Mouse (Mus musculus) kidney, postnatal 0 days (tissue): ENCODE results near the gene Ttll3. TPM values are rescaled to one million over a fixed set of nuclear protein-coding genes. Genes with fewer than 3 reads are reported as not detected.
A peak's percentile ranks its signal among the peaks of the same experiment; 100 is the strongest.

Experiments
- ATAC-seq: fragments of 200-750 bp; cut with Nextera tagmentation; replicated peaks from 2 replicates; pipeline ENCODE4 v1.8.0; 2017; ENCODE audit warnings: low read depth, moderate number of reproducible peaks, moderate TSS enrichment, moderate library complexity; ENCODE audit not compliant: low FRiP score
- DNase-seq: peaks from one replicate; pipeline ENCODE4 v3.0.0-alpha.2; 2016; ENCODE audit warnings: low spot score
- H3K27ac ChIP-seq: fragments of 300-500 bp; sonication (generic); 2 replicates; pipeline ENCODE4 v1.5.1; 2014; ENCODE audit warnings: mild to moderate bottlenecking
- H3K27me3 ChIP-seq: fragments of 300-500 bp; sonication (generic); 2 replicates; pipeline ENCODE4 v1.6.1; 2014; ENCODE audit warnings: low read length, mixed read lengths; ENCODE audit not compliant: insufficient read depth
- H3K36me3 ChIP-seq: fragments of 300-500 bp; sonication (generic); 2 replicates; pipeline ENCODE4 v1.6.1; 2014; ENCODE audit warnings: low read length, mixed read lengths; ENCODE audit not compliant: insufficient read depth
- H3K4me1 ChIP-seq: fragments of 300-500 bp; sonication (generic); replicated peaks from 2 replicates; pipeline ENCODE4 v1.6.1; 2014; ENCODE audit warnings: antibody characterized with exemption, low read length, mixed read lengths; ENCODE audit not compliant: insufficient read depth
- H3K4me2 ChIP-seq: fragments of 300-500 bp; sonication (generic); 2 replicates; pipeline ENCODE4 v1.6.1; 2014; ENCODE audit warnings: mild to moderate bottlenecking, low read length, moderate library complexity, mixed read lengths
- H3K4me3 ChIP-seq: fragments of 300-500 bp; sonication (generic); replicated peaks from 2 replicates; pipeline ENCODE4 v1.5.1; 2014; ENCODE audit warnings: low read depth, low read length
- H3K9ac ChIP-seq: fragments of 300-500 bp; sonication (generic); 2 replicates; pipeline ENCODE4 v1.6.1; 2014; ENCODE audit warnings: low read depth, low read length
- H3K9me3 ChIP-seq: fragments of 300-500 bp; sonication (generic); replicated peaks from 2 replicates; pipeline ENCODE4 v1.6.1; 2016; ENCODE audit warnings: low read length, inconsistent platforms, mixed read lengths
- CTCF ChIP-seq: IDR thresholded peaks from 2 replicates; pipeline ENCODE4 v1.5.1; 2016; ENCODE audit warnings: antibody characterized with exemption, low read depth, mild to moderate bottlenecking, moderate library complexity
- whole genome bisulfite sequencing: fragments of 180-500 bp; shearing (Covaris S2); extraction: QIAGEN DNeasy Blood & Tissue Kit; methylation state at CpG from one replicate; pipeline ENCODE4 v1.1.7; 2014; 5-methylcytosine and 5-hydroxymethylcytosine counted together
- polyA plus RNA-seq: library from polyadenylated mRNA; unstranded; fragments of >200 nt; fragmentation: Nextera tagmentation; extraction: Ambion mirVana; gene quantifications from 2 replicates; pipeline ENCODE4 v1.2.1, GENCODE M21; 2015

Gene Ttll3
- polyA plus RNA-seq, 1 experiment from 2014 or later, result 1.5 TPM

GRCm38 (mm10) chr6:113424187-113424586, 35.1 kb downstream of the Ttll3 start:
- 81% methylated on average over 7 of the region's 7 CpGs for WGBS
- Histone ChIP-seq H3K4me3 (no peak overlapping the region), H3K4me2 (no peak overlapping the region), H3K27ac (no peak overlapping the region), H3K9ac (no peak overlapping the region), H3K27me3 (no peaks in the 10 kb centered on the region), H3K36me3 (no peaks in the 10 kb centered on the region), H3K4me1 (no peaks in the 10 kb centered on the region), H3K9me3 (no peaks in the 10 kb centered on the region)
- no peak for DNase-seq
- no peak for TF ChIP-seq CTCF
- ATAC-seq, result no peak

DNA sequence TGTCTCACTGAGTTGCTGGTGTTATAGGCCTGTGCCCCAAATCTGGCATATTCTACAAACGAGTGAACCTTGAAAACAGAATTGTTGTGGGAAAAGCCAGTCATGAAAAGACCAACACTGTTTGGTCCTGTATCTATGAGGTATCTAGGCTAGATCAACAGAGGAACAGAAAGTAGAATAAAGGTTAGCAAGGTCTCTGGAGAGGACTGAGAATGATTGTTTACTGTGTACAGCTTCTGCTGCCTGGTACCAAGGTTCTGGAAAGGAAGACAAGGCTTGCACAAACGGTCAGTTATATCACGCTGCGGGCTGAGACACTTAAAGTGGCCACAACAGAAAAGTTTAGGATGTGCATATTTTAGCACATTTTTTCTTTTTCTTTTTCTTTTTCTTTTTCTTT, 37.6 kb downstream of the Ttll3 start:
- no peak overlapping the region for H3K9ac ChIP-seq
- 92% methylated on average over 4 of the region's 4 CpGs for WGBS
- ATAC-seq, result no peak
- no peak for DNase-seq
- no peaks in the 10 kb centered on the region for H3K4me1 ChIP-seq
- H3K4me3 ChIP-seq, result no peak overlapping the region
- no peaks in the 10 kb centered on the region for H3K9me3 ChIP-seq
- H3K36me3 ChIP-seq, result no peaks in the 10 kb centered on the region
- H3K4me2 ChIP-seq, result no peak overlapping the region
- no peak for TF ChIP-seq CTCF
- no peaks in the 10 kb centered on the region for H3K27me3 ChIP-seq
- no peak overlapping the region for H3K27ac ChIP-seq

- Histone ChIP-seq H3K36me3 (no peaks in the 10 kb centered on the region), H3K9ac (no peak overlapping the region), H3K4me3 (no peak overlapping the region), H3K27ac (no peak overlapping the region), H3K4me2 (no peak overlapping the region), H3K27me3 (no peaks in the 10 kb centered on the region), H3K4me1 (no peaks in the 10 kb centered on the region), H3K9me3 (no peaks in the 10 kb centered on the region)
- DNase-seq (peak; percentile 67), ATAC-seq (no peak)
- 56% methylated on average over 3 of the region's 3 CpGs for WGBS
- peak; percentile 79 for TF ChIP-seq CTCF
Measured at GRCm38 (mm10) chr6:113427397-113427796, 38.3 kb downstream of the Ttll3 start.

DNA sequence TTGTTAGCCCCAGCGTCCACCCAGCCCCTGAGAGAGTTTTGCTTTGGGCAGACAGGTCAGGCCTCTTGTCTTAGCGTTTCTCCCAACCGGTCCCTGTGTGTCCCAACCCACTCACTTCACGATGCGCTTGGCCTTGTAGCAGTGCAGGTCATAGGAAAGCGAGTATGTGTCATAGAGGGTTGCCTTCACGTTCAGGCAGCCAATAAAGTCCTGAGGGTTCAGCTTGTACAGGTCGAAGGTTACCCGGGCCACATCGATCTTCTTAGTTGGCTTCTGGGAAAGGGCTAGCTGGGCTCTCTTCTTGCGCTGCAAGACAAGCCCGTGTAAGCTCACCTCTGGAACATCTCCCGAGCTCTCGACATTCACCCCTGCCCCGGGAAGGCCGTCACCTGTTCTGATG, 38.9 kb downstream of the Ttll3 start:
- DNase-seq (no peak), ATAC-seq (no peak)
- no peak overlapping the region for H3K9ac ChIP-seq
- H3K4me1 ChIP-seq, result no peaks in the 10 kb centered on the region
- no peaks in the 10 kb centered on the region for H3K36me3 ChIP-seq
- 86% methylated on average over 16 of the region's 16 CpGs for WGBS
- H3K9me3 ChIP-seq, result no peaks in the 10 kb centered on the region
- H3K4me2 ChIP-seq, result no peak overlapping the region
- no peaks in the 10 kb centered on the region for H3K27me3 ChIP-seq
- TF ChIP-seq CTCF, result no peak
- H3K4me3 ChIP-seq, result no peak overlapping the region
- H3K27ac ChIP-seq, result no peak overlapping the region

GRCm38 (mm10) chr6:113429965-113430364, 40.9 kb downstream of the Ttll3 start:
- 79% methylated on average over 3 of the region's 3 CpGs for WGBS

GRCm38 (mm10) chr6:113430846-113431245, 41.8 kb downstream of the Ttll3 start:
- no peaks in the 10 kb centered on the region for H3K9me3 ChIP-seq
- H3K27me3 ChIP-seq, result no peaks in the 10 kb centered on the region
- H3K4me2 ChIP-seq, result no peak overlapping the region
- H3K4me3 ChIP-seq, result no peak overlapping the region
- H3K36me3 ChIP-seq, result no peaks in the 10 kb centered on the region
- 41% methylated on average over 3 of the region's 3 CpGs for WGBS
- TF ChIP-seq CTCF, result no peak
- DNase-seq (no peak), ATAC-seq (no peak)
- H3K9ac ChIP-seq, result no peak overlapping the region
- H3K4me1 ChIP-seq, result no peaks in the 10 kb centered on the region
- no peak overlapping the region for H3K27ac ChIP-seq

More at GRCm38 (mm10) chr6:113429965-113430364, 40.9 kb downstream of the Ttll3 start:
- ATAC-seq (no peak), DNase-seq (no peak)
- H3K4me2 ChIP-seq, result no peak overlapping the region
- no peak overlapping the region for H3K9ac ChIP-seq
- no peaks in the 10 kb centered on the region for H3K9me3 ChIP-seq
- H3K27me3 ChIP-seq, result no peaks in the 10 kb centered on the region
- H3K27ac ChIP-seq, result no peak overlapping the region
- no peak overlapping the region for H3K4me3 ChIP-seq
- TF ChIP-seq CTCF, result no peak
- H3K36me3 ChIP-seq, result no peaks in the 10 kb centered on the region
- no peaks in the 10 kb centered on the region for H3K4me1 ChIP-seq

DNA sequence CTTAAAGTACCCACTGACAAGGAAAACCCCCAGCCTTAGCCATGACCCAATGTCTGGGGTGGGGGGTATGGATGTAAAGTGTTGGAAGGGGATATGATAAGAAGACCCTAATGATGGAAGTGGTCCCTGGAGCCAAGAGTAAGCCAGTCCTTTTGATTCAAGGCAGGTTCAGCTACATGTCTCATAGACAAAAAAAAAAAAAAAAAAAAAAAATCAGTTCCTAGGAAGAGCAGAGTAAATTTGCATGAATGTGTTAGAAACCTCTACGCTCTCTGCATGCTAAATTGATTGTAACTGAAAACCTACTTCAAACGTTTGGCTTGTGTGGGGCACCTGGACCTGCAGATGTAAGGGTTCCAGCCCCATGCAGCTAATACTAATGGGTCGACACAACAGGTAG, 42.7 kb downstream of the Ttll3 start:
- no peaks in the 10 kb centered on the region for H3K4me1 ChIP-seq
- H3K4me2 ChIP-seq, result no peak overlapping the region
- no peaks in the 10 kb centered on the region for H3K27me3 ChIP-seq
- DNase-seq, result no peak
- H3K9ac ChIP-seq, result no peak overlapping the region
- no peak overlapping the region for H3K4me3 ChIP-seq
- 45% methylated on average over 3 of the region's 3 CpGs for WGBS
- ATAC-seq, result no peak
- no peaks in the 10 kb centered on the region for H3K36me3 ChIP-seq
- H3K27ac ChIP-seq, result no peak overlapping the region
- TF ChIP-seq CTCF, result no peak
- H3K9me3 ChIP-seq, result no peaks in the 10 kb centered on the region
